Mouse (Mus musculus): Measurements from ENCODE around the gene Lancl1. TPM values are rescaled to one million over a fixed set of nuclear protein-coding genes. Genes with fewer than 3 reads are reported as not detected.

Lancl1 gene
- total RNA-seq, 2 experiments from 2014 or later, result 25.3 to 27.9 TPM

DNA sequence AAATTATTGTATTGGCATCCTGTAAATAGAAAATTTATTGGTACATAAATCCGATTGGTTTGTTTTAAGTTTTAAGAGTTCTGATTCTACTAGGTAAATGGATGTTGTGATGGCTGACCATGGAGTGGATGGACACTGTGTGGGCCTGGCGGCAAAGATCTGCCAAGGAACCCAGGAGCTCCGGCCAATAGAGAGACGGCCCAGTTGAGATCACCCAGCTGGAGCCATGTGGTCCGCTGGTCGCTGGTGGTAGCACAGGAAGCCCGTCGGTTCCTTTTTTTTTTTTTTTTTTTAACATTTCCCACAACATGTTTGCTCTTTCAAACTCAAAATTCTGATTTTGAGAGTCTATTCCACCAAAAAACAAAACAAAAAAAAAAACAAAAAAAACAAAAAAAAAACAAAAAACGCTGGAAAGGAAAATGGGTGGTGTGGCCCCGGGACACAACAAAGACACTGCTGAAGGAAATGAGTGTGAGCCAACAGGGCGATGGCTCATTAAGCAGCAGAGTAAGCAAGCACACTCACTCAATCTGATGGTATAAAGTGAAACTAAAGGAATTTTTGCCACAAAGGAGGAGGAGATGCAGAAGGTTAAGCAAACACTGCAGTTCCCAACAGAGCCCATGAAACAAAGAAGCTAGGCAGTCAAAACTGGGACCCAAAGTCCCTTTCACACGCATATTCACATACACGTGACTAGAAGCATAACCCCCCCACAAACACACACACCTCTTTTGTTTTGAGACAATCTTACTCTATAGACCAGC lies 21.4 kb downstream of the Lancl1 start:
- no peak for DNase-seq

DNA sequence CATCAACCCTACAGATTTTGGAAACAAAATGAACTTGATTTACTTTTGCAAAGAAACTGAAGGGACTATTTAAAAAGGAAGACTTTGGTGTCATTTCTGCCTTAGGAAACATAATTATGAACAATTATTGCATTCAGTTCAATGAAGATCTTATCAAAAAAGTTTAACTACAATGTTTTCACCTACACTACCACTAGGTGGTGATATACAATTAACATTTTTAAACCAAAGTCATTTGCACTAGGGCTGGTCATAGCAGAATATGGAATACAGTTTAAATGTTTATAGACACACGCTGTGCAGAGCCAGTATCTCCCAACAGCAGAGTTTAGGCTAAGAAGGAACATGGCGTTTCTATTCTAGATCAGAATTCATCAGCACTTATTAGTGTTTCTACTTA lies 24.5 kb downstream of the Lancl1 start:
- no peak for DNase-seq

DNA sequence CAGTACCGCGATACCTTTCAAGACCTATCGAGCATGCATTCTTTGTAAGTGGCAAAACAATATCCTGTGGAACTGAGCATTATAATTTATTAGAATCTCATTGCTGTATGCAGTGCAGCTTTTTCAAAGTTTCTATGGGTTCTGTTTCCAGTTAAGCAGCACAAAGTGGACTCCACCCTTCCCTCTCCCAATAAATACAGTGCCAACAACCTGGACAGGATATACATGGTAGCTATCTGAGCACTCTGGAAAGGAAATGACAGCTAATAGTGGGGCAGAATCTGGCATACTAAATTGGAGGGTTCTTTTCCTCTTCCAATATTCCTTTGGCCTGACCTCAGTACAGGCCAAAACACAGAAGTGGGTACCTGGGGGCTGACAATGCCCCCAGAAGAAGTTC lies 28.2 kb downstream of the Lancl1 start:
- DNase-seq, result no peak

DNA sequence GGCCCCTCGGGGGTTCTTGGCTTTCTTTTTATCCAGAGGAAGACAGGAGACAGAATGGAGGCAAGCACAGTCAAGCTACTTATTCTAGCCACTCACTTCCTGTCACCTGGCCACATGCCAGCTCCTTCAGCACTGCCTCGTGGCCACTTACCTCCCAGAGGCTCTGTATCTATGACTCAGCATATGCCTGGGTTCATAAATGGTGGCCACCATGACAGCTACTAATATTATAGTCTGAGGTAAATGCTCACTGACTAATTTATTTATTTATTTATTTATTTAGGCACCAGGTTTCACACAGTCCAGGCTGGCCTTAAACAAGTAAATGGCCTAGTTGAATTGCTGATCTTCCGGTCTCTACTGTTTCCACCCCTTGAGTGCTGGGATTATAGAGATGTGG lies 35.0 kb downstream of the Lancl1 start:
- no peak for DNase-seq

DNA sequence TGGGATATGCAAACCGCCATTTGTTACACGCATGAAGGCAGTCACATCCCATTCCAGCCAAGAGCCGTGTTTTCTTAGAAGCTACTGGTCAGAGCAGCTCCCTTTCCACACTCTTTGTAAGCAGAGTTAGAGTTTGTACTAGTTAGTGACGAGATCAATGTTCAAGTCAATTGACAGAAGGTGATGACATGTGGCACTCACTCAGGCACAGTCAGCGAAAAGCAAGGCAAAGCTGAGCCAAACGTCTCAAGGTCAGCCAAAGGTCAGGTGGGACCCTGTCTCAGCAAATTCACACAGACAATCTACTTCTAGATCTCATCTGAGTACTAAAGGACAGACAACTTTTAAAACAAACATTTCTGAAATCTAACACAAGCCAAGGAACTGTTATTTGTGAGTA lies 36.4 kb downstream of the Lancl1 start:
- no peak for DNase-seq

DNA sequence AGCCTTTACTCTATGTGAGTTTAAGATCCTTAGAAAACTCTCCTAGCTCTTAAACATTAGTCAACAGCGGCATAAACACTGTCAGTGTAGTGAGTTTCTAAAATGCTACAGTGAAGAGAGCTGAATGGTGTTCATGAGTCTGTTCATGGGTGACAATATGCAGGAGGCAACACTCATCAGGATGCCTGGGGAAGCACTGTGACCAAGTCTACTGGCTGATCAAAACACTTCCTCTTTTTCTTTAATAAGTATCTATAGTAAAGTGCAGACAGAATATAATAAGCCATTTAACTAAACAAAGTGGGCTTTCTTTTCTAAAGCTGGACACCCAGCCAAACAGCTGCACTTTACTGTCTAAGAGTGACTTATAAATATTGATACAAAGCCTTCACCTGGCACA lies 37.3 kb downstream of the Lancl1 start:
- DNase-seq, result no peak

DNA sequence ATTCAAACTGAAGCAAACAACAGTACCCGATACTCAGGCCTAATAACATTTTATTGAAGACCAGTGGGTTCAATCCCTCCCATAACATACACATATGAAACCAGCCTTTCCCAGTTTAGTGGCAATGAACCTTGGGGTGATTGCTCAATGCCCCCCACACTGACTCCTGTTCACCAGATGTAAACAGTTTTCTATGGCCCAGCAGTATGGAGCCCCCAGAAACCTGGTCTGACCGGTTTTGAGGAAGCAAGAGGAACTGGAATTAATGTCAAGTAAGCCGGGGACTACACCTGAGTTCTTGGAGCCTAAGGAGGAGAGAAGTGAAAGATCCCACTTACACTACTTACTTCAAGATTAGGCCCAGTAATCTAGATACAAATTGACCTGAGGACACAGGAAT lies 38.2 kb downstream of the Lancl1 start:
- DNase-seq, result no peak

DNA sequence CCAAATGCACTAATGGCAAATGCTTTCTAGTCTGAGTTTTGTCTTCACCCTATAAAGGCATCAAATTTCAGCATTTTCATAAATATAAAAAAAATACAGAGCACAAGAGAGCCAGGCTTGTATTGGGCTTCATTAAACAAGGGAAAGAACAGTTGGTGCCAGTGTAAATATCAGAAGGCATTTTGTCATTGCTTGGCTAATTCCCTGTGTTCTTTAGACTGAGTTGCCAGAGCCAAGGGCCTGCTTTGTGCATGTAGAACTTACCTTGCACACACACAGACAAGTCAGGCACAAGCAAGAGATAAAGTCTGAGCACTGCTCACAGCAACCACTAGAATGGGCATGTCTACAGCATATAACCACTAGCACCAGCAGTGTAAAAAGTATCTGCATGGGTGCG lies 40.1 kb downstream of the Lancl1 start:
- DNase-seq, result no peak

DNA sequence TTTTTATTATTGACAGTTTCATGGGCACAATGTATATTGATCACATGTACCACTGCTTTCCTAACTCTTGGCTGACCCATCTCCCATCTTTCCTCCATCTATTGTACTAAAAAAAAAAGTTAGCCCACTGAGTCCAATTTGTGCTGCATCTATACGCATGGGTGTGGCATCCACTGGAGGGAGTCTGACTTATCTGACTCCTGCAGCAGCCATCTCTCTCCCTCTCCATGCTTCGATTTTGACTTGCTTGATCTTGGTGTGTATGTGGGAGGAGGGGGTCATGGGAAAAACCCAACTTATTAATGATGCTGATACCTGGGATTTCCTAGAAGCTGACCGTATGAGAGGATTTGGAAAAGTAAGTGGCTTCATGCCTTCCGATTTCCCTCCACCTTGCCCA lies 40.5 kb downstream of the Lancl1 start:
- no peak for DNase-seq

DNA sequence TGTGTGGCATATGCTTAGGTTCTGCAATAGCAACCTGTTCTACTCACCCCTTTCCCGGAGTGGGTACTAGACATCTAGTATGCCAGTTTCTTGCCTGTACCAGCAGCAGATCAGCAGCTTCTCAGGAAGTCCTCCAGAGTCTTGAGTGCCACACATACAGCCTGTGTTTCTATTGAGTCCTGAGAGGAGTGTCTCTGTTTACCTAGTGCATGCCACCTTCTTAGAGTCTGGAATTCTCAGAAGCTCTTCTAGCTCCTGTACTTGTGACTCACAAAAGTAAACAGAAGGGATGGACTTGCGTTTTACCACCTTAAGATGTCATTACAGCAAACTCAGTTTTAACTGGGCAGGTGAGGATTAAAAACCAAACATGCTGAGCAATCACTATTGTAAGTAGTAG lies 41.9 kb downstream of the Lancl1 start:
- DNase-seq, result no peak

DNA sequence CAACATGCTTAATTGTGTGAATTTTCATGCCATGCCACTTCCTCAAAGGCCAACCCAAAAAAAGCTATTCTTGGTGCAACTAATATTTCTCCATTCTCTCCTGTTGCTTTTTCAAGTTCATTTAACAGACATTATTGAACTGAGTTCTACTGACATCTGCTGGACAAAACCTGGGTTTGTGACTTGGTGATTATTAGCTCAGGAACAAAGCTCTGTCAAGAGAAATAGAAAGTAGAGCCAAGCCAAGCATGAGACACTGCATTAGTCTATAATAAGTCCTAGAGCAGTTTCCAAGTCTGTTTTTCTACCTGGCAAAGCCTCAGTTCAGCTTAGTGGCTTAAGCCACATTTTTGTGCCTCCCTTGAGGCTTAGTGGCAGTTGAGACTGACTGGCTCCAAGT lies 45.9 kb downstream of the Lancl1 start:
- no peak for DNase-seq

DNA sequence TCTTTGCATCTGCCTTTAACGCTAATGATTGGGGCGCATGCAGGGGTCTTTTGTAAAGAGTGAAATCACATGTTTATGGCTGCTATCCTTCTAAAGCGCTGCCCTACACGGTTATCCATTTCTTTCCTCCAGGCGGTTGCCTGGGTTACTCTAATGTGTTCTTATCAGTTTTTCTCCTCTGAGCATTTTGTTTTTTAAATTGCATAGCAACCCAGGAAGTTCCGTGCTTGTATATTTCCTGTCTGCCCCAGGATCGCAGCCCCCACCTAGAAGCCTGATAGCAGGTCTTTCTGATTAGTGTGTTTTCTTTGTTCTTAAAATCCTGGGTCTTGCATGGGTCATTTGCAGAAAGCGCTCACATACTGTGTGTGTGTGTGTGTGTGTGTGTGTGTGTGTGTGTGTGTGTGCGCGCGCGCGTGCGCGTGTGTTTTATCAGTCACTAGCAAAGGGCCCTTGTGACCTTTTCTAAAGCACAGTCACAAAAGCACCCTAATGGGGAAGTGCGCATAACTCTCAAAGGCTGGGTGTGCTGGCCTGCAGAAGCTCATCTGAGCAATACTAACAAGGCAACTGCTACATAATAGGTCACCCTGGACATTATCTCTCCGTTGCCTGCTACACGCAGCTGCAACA lies 51.0 kb downstream of the Lancl1 start:
- no peak for DNase-seq

DNA sequence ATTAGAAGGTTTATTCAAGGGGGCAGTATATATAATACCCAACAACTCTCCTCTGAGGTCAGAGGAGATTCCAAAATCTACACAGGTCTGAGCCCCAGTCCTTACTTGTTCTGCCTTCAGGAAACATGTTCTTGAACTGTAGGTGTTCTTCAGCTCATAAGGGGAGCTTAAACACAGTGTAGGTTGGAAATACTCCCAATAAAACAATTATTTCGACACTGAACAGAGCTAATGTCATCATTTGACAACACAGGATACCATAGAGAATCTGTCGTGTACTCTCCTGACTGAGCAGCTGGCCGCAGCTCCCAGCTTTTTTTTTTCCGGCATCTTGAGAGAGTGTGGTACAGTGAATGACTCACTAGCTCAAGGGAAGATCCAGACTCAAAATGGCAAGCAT lies 52.8 kb downstream of the Lancl1 start:
- DNase-seq, result no peak

DNA sequence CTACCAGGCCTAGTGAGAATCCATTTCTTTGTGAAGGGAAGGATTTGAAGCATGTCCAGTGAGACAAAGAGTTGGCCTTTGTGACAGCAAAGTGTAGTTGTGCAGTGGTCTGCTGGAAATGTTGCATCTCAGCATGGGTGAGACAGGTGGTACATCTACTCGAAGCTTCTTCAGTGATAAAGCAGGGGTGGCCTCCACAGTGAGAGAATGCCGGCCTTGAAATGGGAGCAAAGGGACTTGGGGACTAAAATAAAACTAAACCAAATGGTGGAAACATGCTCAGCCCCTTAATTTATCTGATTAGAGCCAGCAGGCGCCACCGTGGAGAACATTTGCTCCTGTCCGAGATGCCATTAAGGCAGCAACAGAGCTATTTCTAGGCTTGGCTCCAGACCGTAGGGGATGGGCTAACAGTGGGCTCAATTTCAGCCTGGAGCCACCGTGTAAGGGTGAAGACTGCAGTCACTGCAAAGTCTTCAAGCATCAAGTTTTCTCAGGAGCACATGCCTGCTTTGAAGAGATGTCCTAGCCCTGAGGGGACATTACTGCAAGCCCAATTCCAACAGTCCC lies 53.5 kb downstream of the Lancl1 start:
- peak; percentile 72 for DNase-seq

DNA sequence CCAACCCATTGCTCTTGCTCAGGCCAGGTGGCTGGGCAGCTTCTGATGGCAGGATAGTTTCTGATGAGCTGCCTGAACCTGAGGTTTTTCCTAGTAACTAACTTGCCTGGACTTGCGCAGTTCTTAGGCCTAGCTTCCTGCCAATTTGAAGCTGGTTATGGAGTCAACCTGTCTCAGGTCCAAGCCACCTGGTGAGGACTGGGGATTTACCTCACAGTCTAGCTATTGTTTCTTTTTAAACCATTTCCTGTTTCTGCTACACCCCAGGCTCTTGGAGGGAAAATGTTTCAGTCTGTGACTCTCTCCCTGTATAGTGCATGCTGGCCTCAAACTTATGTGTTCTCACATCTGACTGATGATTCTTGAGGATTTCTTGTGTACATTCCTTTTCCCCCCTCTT lies 58.5 kb downstream of the Lancl1 start:
- no peak for DNase-seq

DNA sequence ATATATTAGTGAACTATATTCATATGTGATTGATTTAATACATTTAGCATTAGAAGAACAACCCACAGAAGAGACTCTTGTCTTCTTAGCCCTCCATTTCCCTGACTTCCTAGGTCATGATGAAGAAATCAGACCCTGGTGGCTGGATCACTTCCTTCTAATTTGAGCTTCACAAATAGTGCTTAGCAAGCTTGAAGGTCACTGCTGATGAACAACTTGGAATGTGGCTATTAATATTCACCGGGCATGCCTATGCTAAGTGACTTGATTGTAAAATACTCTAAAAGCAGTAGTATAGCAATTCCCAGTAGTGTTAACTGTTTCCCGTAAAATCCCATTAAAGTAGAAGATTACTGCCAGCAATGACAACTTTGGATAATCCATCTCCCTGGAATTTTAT lies 63.2 kb downstream of the Lancl1 start:
- no peak for DNase-seq

DNA sequence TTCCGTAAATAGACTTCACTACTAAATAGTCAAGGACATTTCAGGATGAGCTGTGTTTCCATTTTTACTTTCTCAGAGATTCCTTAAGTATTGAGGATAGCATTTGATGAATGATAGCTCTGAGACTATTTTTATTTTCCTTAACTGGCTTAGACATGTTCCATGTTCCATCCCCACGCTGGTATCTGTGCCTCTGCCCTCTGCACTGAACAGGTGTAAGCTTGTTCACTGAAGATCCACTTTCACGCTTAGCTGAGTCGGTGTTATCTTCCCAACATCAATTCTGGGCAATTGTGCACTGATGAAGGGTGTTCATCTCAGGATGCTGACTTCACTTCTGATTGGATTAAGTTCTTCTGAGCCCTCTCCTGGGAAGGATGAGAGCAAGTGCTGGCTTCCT lies 73.8 kb downstream of the Lancl1 start:
- DNase-seq, result peak; percentile 38

DNA sequence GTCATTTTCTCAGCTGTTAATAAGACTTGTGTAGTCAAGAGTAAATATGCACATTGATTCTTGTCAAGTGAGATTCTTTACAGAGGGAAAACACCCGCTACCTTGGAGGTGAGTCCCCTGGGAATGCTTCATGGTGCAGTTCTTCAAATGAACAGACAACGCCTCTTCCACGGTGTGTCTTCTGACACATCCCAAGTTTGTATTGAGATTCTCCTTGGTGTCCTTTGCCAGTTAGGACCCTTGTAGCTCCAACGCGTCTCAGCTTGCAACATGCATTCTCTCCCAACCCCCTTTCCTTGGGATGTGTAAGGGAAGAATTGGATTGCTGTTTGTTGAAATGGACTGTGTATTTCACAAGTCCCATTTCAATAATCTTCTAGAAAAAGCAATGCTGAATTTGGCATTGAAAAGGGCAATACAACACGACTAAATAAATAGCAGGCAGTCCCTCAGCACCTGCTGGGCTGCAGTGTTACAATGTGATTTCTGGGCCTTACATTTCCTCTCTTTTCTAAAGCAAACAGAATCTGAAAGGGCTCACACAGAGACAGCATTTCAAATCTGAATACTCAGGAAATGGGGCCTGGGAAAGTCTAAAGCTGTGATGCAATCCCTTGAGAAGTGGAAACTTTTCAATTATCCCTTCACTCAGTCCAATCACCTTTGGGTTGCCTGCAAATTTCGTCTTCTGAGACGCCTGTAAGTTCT lies 78.0 kb downstream of the Lancl1 start:
- no peak for DNase-seq

DNA sequence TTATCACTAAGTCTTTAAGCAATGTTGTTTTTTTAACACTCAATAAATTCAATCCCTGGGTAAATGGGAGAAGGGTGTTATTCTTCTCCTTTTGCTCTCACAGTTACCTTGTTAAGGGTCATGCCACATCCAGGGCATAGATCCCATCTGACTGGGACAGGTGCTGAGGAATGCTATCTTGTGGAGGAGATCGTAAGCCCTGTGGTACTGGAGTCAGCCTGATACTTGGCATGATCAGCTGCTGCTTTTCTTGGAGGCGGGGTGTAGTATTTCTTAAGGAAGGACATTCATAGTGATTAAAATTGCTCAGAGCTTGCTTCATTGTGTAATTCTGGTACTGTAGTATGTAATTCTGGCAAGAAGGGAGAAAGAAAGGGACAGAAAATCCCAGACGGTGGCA lies 81.3 kb downstream of the Lancl1 start:
- peak; percentile 28 for DNase-seq

DNA sequence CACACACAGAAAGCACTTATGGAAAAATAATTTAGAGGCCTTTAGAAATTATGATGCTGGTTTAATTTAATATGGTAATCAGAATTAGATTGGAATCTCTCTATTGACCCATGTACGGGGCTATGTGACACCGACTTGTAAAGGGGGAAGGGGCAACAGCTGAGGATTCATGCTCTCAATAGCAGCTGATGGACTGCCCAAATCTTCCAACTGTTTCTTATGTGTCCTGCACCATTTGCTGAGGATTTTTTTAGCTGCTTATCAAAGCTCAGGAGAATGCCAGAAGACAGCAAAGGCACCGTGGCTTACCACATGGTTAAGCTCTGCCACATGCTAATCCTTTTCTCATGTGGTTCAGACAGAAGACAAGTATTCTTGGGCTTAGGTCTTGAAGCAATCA lies 87.6 kb downstream of the Lancl1 start:
- DNase-seq, result no peak
